Mouse (Mus musculus) mouse embryonic stem cell (cell line): ENCODE results near the gene Dnaic2.

ENCODE experiments used
- in situ Hi-C, 2 experiments: fragments of 300-500 bp; cut with MboI; formaldehyde crosslinking; loops; 1 replicate in 1 of 2; 3 replicates in 1 of 2; pipeline ENCODE4 v1.14.3; 2019 to 2020; ENCODE audit warnings: low sequenced_read_pairs in 2 of 2, low pct_unique_long_range_greater_than_20kb in 1 of 2, mixed read lengths in 1 of 2; ENCODE audit not compliant: unreplicated experiment in 1 of 2

Dnaic2 gene

GRCm38 (mm10) chr11:114790841-114791240, 63.6 kb downstream of the Dnaic2 start:
- in situ Hi-C loops: no loop called here

- in situ Hi-C loops: no loop called here
Observed at GRCm38 (mm10) chr11:114791351-114791889, 64.2 kb downstream of the Dnaic2 start.

- in situ Hi-C loops: no loop called here
Observed at GRCm38 (mm10) chr11:114791891-114792411, 64.7 kb downstream of the Dnaic2 start.

GRCm38 (mm10) chr11:114792931-114793494, 65.8 kb downstream of the Dnaic2 start:
- in situ Hi-C loops: no loop called here

GRCm38 (mm10) chr11:114793868-114794545, 66.8 kb downstream of the Dnaic2 start:
- in situ Hi-C loops: no loop called here

GRCm38 (mm10) chr11:114794691-114795090, 67.5 kb downstream of the Dnaic2 start:
- in situ Hi-C loops: no loop called here

GRCm38 (mm10) chr11:114795231-114795746, 68.1 kb downstream of the Dnaic2 start:
- in situ Hi-C loops: no loop called here

- in situ Hi-C loops: no loop called here
Observed at GRCm38 (mm10) chr11:114795848-114796322, 68.7 kb downstream of the Dnaic2 start, which contains the start of gene Btbd17. TSS of gene Btbd17 (minus strand) at chr11:114795945.

- in situ Hi-C loops: no loop called here
Observed at GRCm38 (mm10) chr11:114797176-114797575, 70.0 kb downstream of the Dnaic2 start.

GRCm38 (mm10) chr11:114797981-114798380, 70.8 kb downstream of the Dnaic2 start:
- in situ Hi-C loops: no loop called here

GRCm38 (mm10) chr11:114798624-114799023, 71.4 kb downstream of the Dnaic2 start, which contains the start of gene Gpr142:
TSS of gene Gpr142 (plus strand) at chr11:114798924.
- in situ Hi-C loops: no loop called here

GRCm38 (mm10) chr11:114801906-114802305, 74.7 kb downstream of the Dnaic2 start:
- in situ Hi-C loops: loop anchor here in 1 of 2 experiments (25.0 kb wide), 1 partner anchor 260 kb away; the partner anchor contains the start of gene Cd300e

GRCm38 (mm10) chr11:114802540-114803267, 75.5 kb downstream of the Dnaic2 start:
- in situ Hi-C loops: loop anchor here in 1 of 2 experiments (25.0 kb wide), 1 partner anchor 260 kb away; the partner anchor contains the start of gene Cd300e

GRCm38 (mm10) chr11:114803990-114804389, 76.8 kb downstream of the Dnaic2 start:
- in situ Hi-C loops: loop anchor here in 1 of 2 experiments (25.0 kb wide), 1 partner anchor 258 kb away; the partner anchor contains the start of gene Cd300e

GRCm38 (mm10) chr11:114807025-114807424, 79.8 kb downstream of the Dnaic2 start:
- in situ Hi-C loops: loop anchor here in 1 of 2 experiments (25.0 kb wide), 1 partner anchor 255 kb away; the partner anchor contains the start of gene Cd300e
